Mouse (Mus musculus) kidney, embryonic 15.5 days (tissue): Measurements from ENCODE around the gene Nat8l. TPM values are rescaled to one million over a fixed set of nuclear protein-coding genes. Genes with fewer than 3 reads are reported as not detected.
A peak's percentile ranks its signal among the peaks of the same experiment; 100 is the strongest.

Experiments
- ATAC-seq: fragments of 200-750 bp; cut with Nextera tagmentation; replicated peaks from 2 replicates; pipeline ENCODE4 v1.8.0; 2017; ENCODE audit warnings: moderate TSS enrichment; ENCODE audit not compliant: low FRiP score
- H3K27ac ChIP-seq: fragments of 300-500 bp; sonication (generic); 2 replicates; pipeline ENCODE4 v1.5.1; 2015; ENCODE audit warnings: mild to moderate bottlenecking, inconsistent platforms
- H3K27me3 ChIP-seq: fragments of 300-500 bp; sonication (generic); 2 replicates; pipeline ENCODE4 v1.6.1; 2015; ENCODE audit warnings: inconsistent platforms
- H3K36me3 ChIP-seq: fragments of 300-500 bp; sonication (generic); 2 replicates; pipeline ENCODE4 v1.6.1; 2015; ENCODE audit warnings: inconsistent platforms
- H3K4me1 ChIP-seq: fragments of 300-500 bp; sonication (generic); 2 replicates; pipeline ENCODE4 v1.6.1; 2015; ENCODE audit warnings: inconsistent platforms
- H3K4me2 ChIP-seq: fragments of 300-500 bp; sonication (generic); 2 replicates; pipeline ENCODE4 v1.6.1; 2015; ENCODE audit warnings: moderate library complexity, mild to moderate bottlenecking, inconsistent platforms
- H3K4me3 ChIP-seq: fragments of 300-500 bp; sonication (generic); replicated peaks from 2 replicates; pipeline ENCODE4 v1.5.1; 2015; ENCODE audit warnings: mild to moderate bottlenecking, inconsistent platforms
- H3K9ac ChIP-seq: fragments of 300-500 bp; sonication (generic); 2 replicates; pipeline ENCODE4 v1.6.1; 2015; ENCODE audit warnings: mild to moderate bottlenecking, inconsistent platforms
- H3K9me3 ChIP-seq: fragments of 300-500 bp; sonication (generic); replicated peaks from 2 replicates; pipeline ENCODE4 v1.6.1; 2016; ENCODE audit warnings: inconsistent platforms
- WGBS: fragments of 180-500 bp; shearing (Covaris S2); methylation state at CpG from one replicate; pipeline ENCODE4 v1.1.7; 2015; ENCODE audit warnings: mixed read lengths; 5-methylcytosine and 5-hydroxymethylcytosine counted together
- polyA plus RNA-seq: library from polyadenylated mRNA; unstranded; fragments of >200 nt; fragmentation: Nextera tagmentation; extraction: Ambion mirVana; gene quantifications from 2 replicates; pipeline ENCODE4 v1.2.1, GENCODE M21; 2015

Nat8l gene
- polyA plus RNA-seq, 1 experiment from 2014 or later: 0.39 TPM

DNA sequence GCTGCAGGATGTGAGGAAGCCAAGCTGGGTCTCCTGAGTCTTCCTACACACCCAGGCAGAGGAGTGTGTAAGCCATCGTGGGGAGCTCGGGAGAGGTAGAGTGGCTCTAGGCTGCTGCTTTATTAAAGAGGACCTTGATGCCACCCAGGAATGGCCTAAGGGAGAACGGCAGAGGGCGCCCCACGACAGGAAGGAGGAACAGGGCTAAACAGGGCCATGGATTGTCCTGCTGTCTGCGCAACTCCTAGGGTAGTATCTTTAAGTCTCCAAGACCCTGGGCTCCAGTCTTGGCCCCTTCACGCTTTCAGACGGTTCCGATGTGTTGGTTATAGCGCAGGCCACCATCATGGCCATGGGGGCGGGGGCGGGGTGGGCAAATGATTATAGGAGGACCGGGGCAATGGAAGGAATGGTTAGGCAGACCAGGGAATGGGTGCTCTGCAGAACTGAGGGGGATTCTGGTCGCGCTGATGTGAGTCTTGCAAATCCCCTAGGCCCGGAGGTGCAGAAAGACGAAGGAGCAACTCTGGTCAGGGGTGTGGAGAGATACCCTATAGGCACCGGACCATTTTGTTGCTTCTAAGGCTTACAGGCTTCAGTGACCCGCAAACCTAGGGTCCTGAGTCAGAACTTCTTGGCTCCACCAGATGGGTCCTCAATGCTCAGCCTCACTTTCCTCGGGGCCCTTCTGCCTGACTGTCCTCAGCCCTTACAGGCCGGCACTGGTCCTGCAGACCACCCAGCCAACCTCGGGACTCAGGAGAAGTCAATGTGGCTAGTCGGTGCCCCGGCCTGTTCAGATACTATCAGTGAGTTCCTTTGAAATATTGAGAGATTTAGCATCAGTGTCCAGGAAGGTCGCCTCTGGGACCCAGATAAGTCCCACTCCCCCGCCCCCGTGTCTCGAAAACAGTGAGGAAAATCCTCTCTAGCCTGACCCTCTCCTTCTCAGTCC, 836 bp upstream of the Nat8l start:
- Histone ChIP-seq H3K36me3 (no peaks in the 10 kb centered on the region), H3K9ac (no peak overlapping the region), H3K4me3 (peak overlapping the region; percentile 55), H3K9me3 (no peaks in the 10 kb centered on the region), H3K4me2 (peak overlapping the region; percentile 100), H3K27me3 (peaks cover 65% of the 10 kb centered on the region), H3K27ac (no peak overlapping the region), H3K4me1 (peaks cover 31% of the 10 kb centered on the region)
- WGBS: 32% methylated on average over 28 of the region's 28 CpGs
- ATAC-seq: no peak; the same call in 1 of the 2 replicates

DNA sequence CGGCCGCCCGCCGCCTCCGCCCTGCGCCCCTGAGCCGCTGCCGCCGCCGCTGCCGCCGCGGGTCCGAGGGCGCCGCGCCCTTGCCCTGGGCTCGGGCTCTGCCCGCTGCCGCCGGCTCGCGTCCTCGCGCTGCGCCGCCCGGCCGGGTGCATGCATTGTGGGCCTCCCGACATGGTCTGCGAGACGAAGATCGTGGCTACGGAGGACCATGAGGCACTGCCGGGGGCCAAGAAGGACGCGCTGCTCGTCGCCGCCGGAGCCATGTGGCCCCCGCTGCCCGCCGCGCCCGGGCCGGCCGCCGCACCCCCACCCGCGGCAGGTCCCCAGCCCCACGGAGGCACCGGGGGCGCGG, 886 bp downstream of the Nat8l start:
- Histone ChIP-seq H3K4me2 (peak overlapping the region; percentile 100), H3K9me3 (no peaks in the 10 kb centered on the region), H3K27ac (no peak overlapping the region), H3K36me3 (no peaks in the 10 kb centered on the region), H3K4me1 (peaks cover 31% of the 10 kb centered on the region), H3K27me3 (peaks cover 69% of the 10 kb centered on the region), H3K9ac (peak overlapping the region; percentile 47), H3K4me3 (peak overlapping the region; percentile 55)
- WGBS: under 1% methylated on average over 55 of the region's 55 CpGs
- no peak; the same call in 1 of the 2 replicates for ATAC-seq

DNA sequence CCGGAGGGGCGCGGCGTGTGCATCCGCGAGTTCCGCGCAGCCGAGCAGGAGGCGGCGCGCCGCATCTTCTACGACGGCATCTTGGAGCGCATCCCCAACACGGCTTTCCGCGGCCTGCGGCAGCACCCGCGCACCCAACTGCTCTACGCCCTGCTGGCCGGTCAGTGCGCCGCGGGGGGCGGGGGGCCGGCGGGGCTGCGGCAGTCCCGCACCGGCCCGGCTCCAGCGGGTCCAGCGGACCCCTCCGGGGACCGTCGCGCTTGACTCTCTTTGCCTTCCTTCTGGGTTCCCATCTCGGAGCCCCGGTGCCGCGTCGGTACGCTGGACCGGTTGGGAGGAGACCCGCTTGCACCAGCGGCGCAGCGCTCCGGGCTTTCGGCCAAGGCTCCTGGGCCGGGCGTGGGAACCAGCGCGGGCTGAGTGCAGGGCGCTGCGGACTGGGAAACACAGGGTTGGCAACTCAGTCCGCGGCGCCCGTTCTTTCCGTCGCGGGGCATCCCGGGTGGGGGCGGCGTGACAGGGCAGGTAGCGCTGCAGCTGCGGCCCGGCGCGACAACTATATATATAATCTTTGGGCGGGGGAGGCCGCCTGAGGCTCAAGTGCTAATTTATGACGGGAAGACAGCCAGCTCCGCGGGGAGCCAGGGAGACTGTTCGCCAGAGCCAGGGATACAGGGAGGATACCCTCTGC, 1.4 kb downstream of the Nat8l start:
- Histone ChIP-seq H3K4me1 (peaks cover 31% of the 10 kb centered on the region), H3K9ac (peak overlapping the region; percentile 47), H3K27ac (no peak overlapping the region), H3K4me3 (peak overlapping the region; percentile 55), H3K27me3 (peaks cover 69% of the 10 kb centered on the region), H3K9me3 (no peaks in the 10 kb centered on the region), H3K4me2 (peak overlapping the region; percentile 100), H3K36me3 (no peaks in the 10 kb centered on the region)
- under 1% methylated on average over 79 of the region's 80 CpGs for WGBS
- ATAC-seq: peak; percentile 44; the same call in 1 of the 2 replicates

DNA sequence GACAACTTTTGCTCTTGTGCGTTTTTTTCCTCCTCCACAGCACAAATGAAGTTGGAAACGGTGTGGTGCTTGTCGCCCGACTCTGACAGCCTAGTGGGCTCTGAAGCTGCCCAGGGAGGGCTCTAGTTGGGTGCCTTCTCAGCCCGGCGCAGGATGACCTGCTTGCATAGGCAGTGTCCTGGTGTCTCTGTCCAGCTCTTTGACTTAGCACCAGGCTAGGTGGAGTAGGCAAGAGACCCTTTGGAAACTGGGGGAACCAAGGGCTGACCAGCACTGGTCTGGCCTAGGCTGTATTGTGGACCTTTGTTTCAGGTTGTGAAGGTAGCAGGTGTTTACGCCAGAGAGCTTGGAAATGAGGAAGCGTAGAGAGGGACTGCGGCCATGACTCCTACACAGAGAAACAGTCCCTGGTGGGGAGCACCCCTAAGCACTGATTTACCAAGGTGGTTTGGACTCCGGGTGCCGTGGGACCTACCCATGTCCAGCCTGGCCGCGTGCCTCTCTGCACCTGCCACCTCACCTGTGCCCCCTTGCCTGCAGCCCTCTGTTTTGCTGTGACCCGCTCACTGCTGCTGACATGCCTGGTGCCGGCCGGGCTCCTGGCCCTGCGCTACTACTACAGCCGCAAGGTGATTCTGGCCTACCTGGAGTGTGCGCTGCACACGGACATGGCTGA, 2.2 kb downstream of the Nat8l start:
- Histone ChIP-seq H3K4me1 (peaks cover 31% of the 10 kb centered on the region), H3K4me3 (peak overlapping the region; percentile 55), H3K4me2 (peak overlapping the region; percentile 100), H3K9ac (no peak overlapping the region), H3K27ac (no peak overlapping the region), H3K36me3 (no peaks in the 10 kb centered on the region), H3K9me3 (no peaks in the 10 kb centered on the region), H3K27me3 (peaks cover 66% of the 10 kb centered on the region)
- 72% methylated on average over 20 of the region's 20 CpGs for WGBS
- no peak for ATAC-seq

DNA sequence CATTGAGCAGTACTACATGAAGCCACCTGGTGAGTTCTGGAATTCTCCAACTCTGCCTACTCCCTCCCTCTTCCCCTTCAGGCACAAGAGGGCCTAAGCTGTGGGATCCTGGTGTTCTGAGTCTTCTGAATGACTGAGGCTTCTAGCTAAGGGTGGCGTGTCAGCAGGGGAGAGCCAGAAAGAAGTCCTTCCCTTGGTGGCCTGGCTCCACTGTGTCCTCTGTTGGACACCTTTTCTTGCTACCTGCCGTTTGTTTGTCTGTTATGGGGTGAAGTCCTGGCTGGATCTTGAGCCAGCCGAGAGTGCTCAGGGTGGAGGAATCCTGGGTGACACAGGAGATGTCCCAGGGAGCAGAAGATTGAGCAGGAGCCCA, 2.7 kb downstream of the Nat8l start:
- Histone ChIP-seq H3K4me2 (no peak overlapping the region), H3K36me3 (no peaks in the 10 kb centered on the region), H3K4me1 (peaks cover 31% of the 10 kb centered on the region), H3K9me3 (no peaks in the 10 kb centered on the region), H3K27ac (no peak overlapping the region), H3K9ac (no peak overlapping the region), H3K27me3 (peaks cover 66% of the 10 kb centered on the region), H3K4me3 (no peak overlapping the region)
- ATAC-seq: no peak
- WGBS: 88% methylated on average over 3 of the region's 3 CpGs

DNA sequence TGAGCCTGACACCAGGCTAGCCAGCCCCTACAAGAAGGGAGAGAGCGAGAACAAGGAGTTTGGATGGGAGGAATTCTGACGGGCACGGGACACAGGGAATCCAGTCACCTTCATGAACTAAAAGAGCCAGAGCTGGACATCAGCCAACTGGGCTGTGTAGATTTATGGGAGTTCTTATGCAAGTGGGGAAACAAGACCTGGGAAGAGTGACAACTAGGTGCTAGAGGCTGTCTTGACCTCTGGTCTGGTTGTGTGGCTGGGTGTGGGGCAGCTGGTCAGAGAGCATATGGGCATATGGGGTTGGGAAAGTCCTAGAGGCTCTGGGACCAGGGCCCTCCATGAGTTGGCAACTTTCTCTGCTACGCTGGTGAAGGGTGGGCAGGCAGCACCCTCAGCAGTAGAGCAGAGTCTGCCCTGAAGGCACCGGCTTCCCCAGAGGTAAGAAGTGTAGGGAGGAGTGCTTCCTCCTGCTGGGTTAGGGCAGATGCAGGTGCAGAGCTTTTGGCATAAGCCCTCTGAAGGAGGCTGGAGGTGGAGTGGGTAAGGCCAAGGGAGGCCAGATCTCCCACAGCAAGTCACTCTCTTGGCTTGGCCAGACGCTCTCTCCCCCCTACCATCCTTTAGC, 3.8 kb downstream of the Nat8l start:
- H3K4me2 ChIP-seq: no peak overlapping the region
- H3K27me3 ChIP-seq: peaks cover 58% of the 10 kb centered on the region
- ATAC-seq: no peak
- no peaks in the 10 kb centered on the region for H3K9me3 ChIP-seq
- no peak overlapping the region for H3K27ac ChIP-seq
- no peaks in the 10 kb centered on the region for H3K36me3 ChIP-seq
- H3K9ac ChIP-seq: no peak overlapping the region
- WGBS: 67% methylated on average over 6 of the region's 6 CpGs
- H3K4me1 ChIP-seq: peaks cover 31% of the 10 kb centered on the region
- H3K4me3 ChIP-seq: no peak overlapping the region

DNA sequence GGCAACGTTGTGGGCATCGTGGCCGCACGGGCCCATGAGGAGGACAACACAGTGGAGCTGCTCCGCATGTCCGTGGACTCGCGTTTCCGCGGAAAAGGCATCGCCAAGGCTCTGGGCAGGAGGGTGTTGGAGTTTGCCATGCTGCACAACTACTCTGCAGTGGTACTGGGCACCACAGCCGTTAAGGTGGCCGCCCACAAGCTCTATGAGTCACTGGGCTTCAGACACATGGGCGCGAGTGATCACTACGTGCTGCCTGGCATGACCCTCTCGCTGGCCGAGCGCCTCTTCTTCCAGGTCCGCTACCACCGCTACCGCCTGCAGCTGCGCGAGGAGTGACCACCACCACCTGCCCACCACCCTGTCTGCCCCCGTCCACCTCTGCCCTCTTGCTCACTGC, 5.0 kb downstream of the Nat8l start:
- 96% methylated on average over 25 of the region's 25 CpGs for WGBS
- no peak overlapping the region for H3K4me2 ChIP-seq

DNA sequence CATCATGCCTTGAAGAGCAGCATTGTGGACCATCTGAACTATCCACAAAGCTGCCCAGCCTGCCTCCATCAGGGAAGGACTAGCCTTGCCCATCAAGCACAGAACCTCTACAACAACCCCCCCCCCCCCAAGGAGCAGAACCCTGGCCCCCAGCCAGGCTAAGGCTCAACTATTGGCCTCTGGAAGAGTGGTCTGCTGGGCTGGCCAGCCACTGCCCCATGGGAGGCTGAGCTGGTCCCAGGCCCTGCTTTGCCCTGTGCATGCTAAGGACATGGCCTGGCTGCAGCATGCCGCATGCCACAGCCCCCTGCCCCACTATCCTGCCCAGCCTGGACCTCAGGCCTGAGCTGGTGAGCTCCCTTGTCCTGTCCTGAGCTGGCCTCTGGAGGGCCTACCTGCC, 5.6 kb downstream of the Nat8l start:
- WGBS: 100% methylated on average over 1 of the region's 1 CpGs

More for the DNA sequence above, 5.0 kb downstream of the Nat8l start:
- no peaks in the 10 kb centered on the region for H3K9me3 ChIP-seq
- H3K27ac ChIP-seq: no peak overlapping the region
- no peaks in the 10 kb centered on the region for H3K36me3 ChIP-seq
- peaks cover 22% of the 10 kb centered on the region for H3K4me1 ChIP-seq
- H3K9ac ChIP-seq: no peak overlapping the region
- H3K4me3 ChIP-seq: no peak overlapping the region
- ATAC-seq: no peak
- peaks cover 46% of the 10 kb centered on the region for H3K27me3 ChIP-seq

DNA sequence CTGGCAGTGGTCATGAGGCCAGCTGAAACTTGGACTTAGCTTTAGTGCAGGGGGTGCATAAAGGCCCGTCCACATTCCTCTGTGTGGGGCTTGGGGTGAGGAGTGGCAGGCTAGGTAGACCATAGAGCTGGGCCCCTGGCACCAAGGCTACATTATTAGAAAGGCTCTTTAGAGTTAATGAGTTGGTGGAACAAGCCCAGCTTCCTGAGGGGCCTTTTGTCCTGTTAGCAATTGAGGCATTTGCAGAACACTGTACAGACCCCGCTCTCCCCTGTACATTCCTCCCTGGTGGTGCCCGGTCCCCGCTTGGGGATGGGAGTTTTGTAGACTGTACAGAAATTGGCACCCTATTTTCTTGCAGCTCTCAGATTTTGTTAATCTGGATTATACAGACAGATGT, 6.9 kb downstream of the Nat8l start:
- Histone ChIP-seq H3K27ac (no peak overlapping the region), H3K9ac (no peak overlapping the region), H3K9me3 (no peaks in the 10 kb centered on the region), H3K4me3 (no peak overlapping the region), H3K4me1 (peaks cover 4% of the 10 kb centered on the region), H3K4me2 (no peak overlapping the region), H3K27me3 (peaks cover 27% of the 10 kb centered on the region), H3K36me3 (no peaks in the 10 kb centered on the region)
- ATAC-seq: no peak
- 81% methylated on average over 4 of the region's 4 CpGs for WGBS

More for the DNA sequence above, 5.6 kb downstream of the Nat8l start:
- Histone ChIP-seq H3K9me3 (no peaks in the 10 kb centered on the region), H3K27me3 (peaks cover 40% of the 10 kb centered on the region), H3K4me2 (no peak overlapping the region), H3K9ac (no peak overlapping the region), H3K4me1 (peaks cover 16% of the 10 kb centered on the region), H3K4me3 (no peak overlapping the region), H3K27ac (no peak overlapping the region), H3K36me3 (no peaks in the 10 kb centered on the region)
- ATAC-seq: no peak; the same call in 1 of the 2 replicates

DNA sequence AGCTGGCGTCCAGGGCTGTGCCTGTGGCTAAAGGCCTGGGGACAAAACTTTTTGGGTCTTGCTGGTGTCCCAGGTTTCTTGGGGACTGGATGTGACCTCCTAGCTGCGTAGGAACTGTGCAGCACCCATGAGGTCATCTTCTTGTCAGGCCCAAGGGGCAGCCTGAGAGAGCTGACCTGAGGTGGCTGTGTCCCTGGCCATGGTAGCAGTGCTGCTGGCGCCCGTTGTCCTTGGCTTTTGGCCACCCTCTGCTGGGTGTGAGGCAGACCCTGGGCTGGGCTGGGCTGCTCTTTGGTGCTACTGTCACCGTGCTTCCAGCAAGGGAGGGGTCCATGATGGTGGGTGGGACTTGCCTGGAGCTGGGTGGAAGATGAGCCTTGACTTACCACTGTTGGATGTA, 8.8 kb downstream of the Nat8l start:
- no peak overlapping the region for H3K4me2 ChIP-seq
- no peak overlapping the region for H3K9ac ChIP-seq
- 78% methylated on average over 5 of the region's 5 CpGs for WGBS
- H3K27ac ChIP-seq: no peak overlapping the region
- H3K36me3 ChIP-seq: no peaks in the 10 kb centered on the region
- H3K4me3 ChIP-seq: no peak overlapping the region
- no peaks in the 10 kb centered on the region for H3K4me1 ChIP-seq
- H3K27me3 ChIP-seq: peaks cover 8% of the 10 kb centered on the region
- ATAC-seq: no peak
- H3K9me3 ChIP-seq: no peaks in the 10 kb centered on the region

DNA sequence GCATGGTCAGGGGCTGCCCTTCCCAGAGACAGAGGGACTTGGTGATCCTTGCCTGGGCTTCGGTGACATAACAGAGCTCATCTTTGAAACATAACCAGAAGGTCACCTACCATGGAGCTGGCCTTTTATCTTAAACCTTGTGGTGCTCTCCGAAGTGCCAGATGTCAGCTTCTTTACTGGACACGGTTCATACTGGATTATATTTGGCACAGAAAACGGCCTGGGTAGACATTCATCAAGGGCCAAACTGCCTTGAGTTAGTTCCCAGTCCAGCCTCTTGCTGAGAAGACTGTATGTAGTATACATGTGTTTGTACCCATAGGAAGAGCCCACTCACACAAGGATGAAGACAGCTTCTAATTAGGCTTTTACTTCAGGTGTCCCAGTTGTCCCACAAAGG, 11.0 kb downstream of the Nat8l start:
- Histone ChIP-seq H3K9ac (no peak overlapping the region), H3K4me3 (no peak overlapping the region), H3K36me3 (no peaks in the 10 kb centered on the region), H3K9me3 (no peaks in the 10 kb centered on the region), H3K27ac (no peak overlapping the region), H3K27me3 (no peaks in the 10 kb centered on the region), H3K4me1 (no peaks in the 10 kb centered on the region), H3K4me2 (no peak overlapping the region)
- WGBS: 82% methylated on average over 4 of the region's 4 CpGs
- no peak for ATAC-seq
